8 mouse cellular contexts compared by ENCODE assay signal in genomic region chr3:89419981-89420380, GRCm38 (mm10). TPM values are rescaled to one million over a fixed set of nuclear protein-coding genes. Genes with fewer than 3 reads are reported as not detected.
DNase-seq lines count a peak whose midpoint lies in the region; ATAC-seq and TF ChIP-seq lines count a peak whose summit lies in the region.

No protein-coding gene starts in this region.

- H3K9ac ChIP-seq in heart, embryonic 14.5 days (ENCODE audit: low read length), result peak overlapping the region; percentile 84
- H3K9ac ChIP-seq in hindbrain, postnatal 0 days (replicated peaks; ENCODE audit: low read length), result peak overlapping the region; percentile 55; the same call in 1 of the 2 replicates
- H3K9ac ChIP-seq in midbrain, embryonic 11.5 days (ENCODE audit: low read length), result peak overlapping the region; percentile 73

- no peaks in the 10 kb centered on the region for H3K9me3 ChIP-seq in heart, embryonic 14.5 days (ENCODE audit: control insufficient read depth, low read length)
- H3K9me3 ChIP-seq in hindbrain, postnatal 0 days (ENCODE audit: low read length), result no peaks in the 10 kb centered on the region
- no peaks in the 10 kb centered on the region for H3K9me3 ChIP-seq in midbrain, embryonic 11.5 days (ENCODE audit: control insufficient read depth, low read length)

- peak overlapping the region; percentile 59 to 75 for H3K4me3 ChIP-seq in heart, embryonic 14.5 days (ENCODE audit: control insufficient read depth in 1 of 2, insufficient read depth in 1 of 2, low read depth in 1 of 2, low read length in 2 of 2)
- peak overlapping the region; percentile 70; the same call in 1 of the 2 replicates for H3K4me3 ChIP-seq in hindbrain, postnatal 0 days (ENCODE audit: low read length)
- peak overlapping the region; percentile 64 for H3K4me3 ChIP-seq in midbrain, embryonic 11.5 days (ENCODE audit: low read depth, low read length)

- DNase-seq in heart, postnatal 36 days, result no peak
- DNase-seq in NIH3T3 (ENCODE audit: low read depth), result peak; percentile 46
- no peak for DNase-seq in hindbrain, postnatal 0 days (ENCODE audit: low spot score)
- no peak for DNase-seq in midbrain, embryonic 11.5 days (ENCODE audit: low spot score, missing footprints)
- DNase-seq in frontal cortex, adult 2 months (ENCODE audit: extremely low spot score in 1 of 2, low spot score in 1 of 2), result no peak
- no peak for DNase-seq in B cell, adult 2 months
- DNase-seq in ovary, postnatal 14 days (ENCODE audit: low spot score), result no peak

- TF ChIP-seq CTCF in hindbrain, postnatal 0 days (IDR thresholded peaks at IDR 0.05; ENCODE audit: low read depth), result no peak

- H3K4me2 ChIP-seq in heart, embryonic 14.5 days (ENCODE audit: low read length), result peak overlapping the region; percentile 87
- H3K4me2 ChIP-seq in hindbrain, postnatal 0 days (ENCODE audit: low read depth, low read length), result peak overlapping the region; percentile 99
- peak overlapping the region; percentile 87 for H3K4me2 ChIP-seq in midbrain, embryonic 11.5 days

- intact Hi-C loops in heart, postnatal 36 days (cut with DNase I), result loop anchor here (2.0 kb wide), 1 partner anchor 17 kb away; the partner anchor contains the start of gene Pbxip1

- no peak for ATAC-seq in heart, embryonic 14.5 days (ENCODE audit: insufficient number of reproducible peaks, insufficient read depth, low FRiP score, low read depth)
- no peak for ATAC-seq in hindbrain, postnatal 0 days
- ATAC-seq in midbrain, embryonic 11.5 days (ENCODE audit: low FRiP score), result no peak

- H3K36me3 ChIP-seq in heart, embryonic 14.5 days (ENCODE audit: control insufficient read depth, insufficient read depth, low read length), result peaks cover 36% of the 10 kb centered on the region
- H3K36me3 ChIP-seq in hindbrain, postnatal 0 days (ENCODE audit: insufficient read depth, low read length), result peaks cover under 1% of the 10 kb centered on the region; the same call in 1 of the 2 replicates
- H3K36me3 ChIP-seq in midbrain, embryonic 11.5 days (ENCODE audit: control insufficient read depth, insufficient read depth, low read length), result peaks cover 8% of the 10 kb centered on the region; the same call in 1 of the 2 replicates

- peak overlapping the region; percentile 91 to 99 for H3K27ac ChIP-seq in heart, embryonic 14.5 days (replicated peaks in 1 of 2; ENCODE audit: control insufficient read depth in 1 of 2, insufficient read depth in 1 of 2, low read depth in 2 of 2, low read length in 2 of 2)
- H3K27ac ChIP-seq in hindbrain, postnatal 0 days, result peak overlapping the region; percentile 85
- no peak overlapping the region for H3K27ac ChIP-seq in midbrain, embryonic 11.5 days (ENCODE audit: low read depth, low read length)

- H3K27me3 ChIP-seq in heart, embryonic 14.5 days (ENCODE audit: control insufficient read depth, insufficient read depth, low read length), result no peaks in the 10 kb centered on the region
- H3K27me3 ChIP-seq in hindbrain, postnatal 0 days (ENCODE audit: insufficient read depth, low read length), result no peaks in the 10 kb centered on the region
- no peaks in the 10 kb centered on the region for H3K27me3 ChIP-seq in midbrain, embryonic 11.5 days (ENCODE audit: control insufficient read depth, insufficient read depth, low read length)

- peaks cover 14 to 41% of the 10 kb centered on the region in 2 experiments for H3K4me1 ChIP-seq in heart, embryonic 14.5 days (ENCODE audit: control insufficient read depth in 2 of 2, insufficient read depth in 2 of 2, low read length in 2 of 2)
- H3K4me1 ChIP-seq in hindbrain, postnatal 0 days (ENCODE audit: insufficient read depth, low read length), result peaks cover 14% of the 10 kb centered on the region
- peaks cover 32% of the 10 kb centered on the region for H3K4me1 ChIP-seq in midbrain, embryonic 11.5 days (ENCODE audit: control insufficient read depth, insufficient read depth, low read length)

- 8% methylated on average over 3 of the region's 3 CpGs for WGBS in heart, embryonic 14.5 days
- WGBS in hindbrain, postnatal 0 days, result 38% methylated on average over 3 of the region's 3 CpGs
- 42% methylated on average over 3 of the region's 3 CpGs for WGBS in midbrain, embryonic 11.5 days

RNA-seq across cellular contexts. Expression of gene Shc1, which starts 1.7 kb away (rescaled TPM):
- polyA plus RNA-seq in heart, embryonic 14.5 days (2014; fragmentation: Nextera tagmentation; extraction: Ambion mirVana), result 48.0 and 50.5 TPM in 2 replicates
- total RNA-seq in heart, postnatal 36 days (2021), result 10 to 100 TPM; 34.1 to 36.6 TPM
- total RNA-seq in hindbrain, postnatal 0 days (2014; rRNA removed), result 29.6 and 33.4 TPM in 2 replicates
- 12.8 and 13.9 TPM in 2 replicates for polyA plus RNA-seq in hindbrain, postnatal 0 days (2015; fragmentation: Nextera tagmentation; extraction: Ambion mirVana)
- polyA plus RNA-seq in midbrain, embryonic 11.5 days (2014; fragmentation: Nextera tagmentation; extraction: Ambion mirVana), result 23.4 and 26.2 TPM in 2 replicates
- 18.2 and 18.6 TPM in 2 replicates for polyA plus RNA-seq in frontal cortex, adult 2 months (2012; rRNA removed)

RNA-seq across cellular contexts. Expression of gene Cks1b, which starts 1.8 kb away (rescaled TPM):
- polyA plus RNA-seq in heart, embryonic 14.5 days (2014; fragmentation: Nextera tagmentation; extraction: Ambion mirVana), result 354 and 368 TPM in 2 replicates
- total RNA-seq in heart, postnatal 36 days (2021), result 1 to 10 TPM; 5.1 to 5.4 TPM
- 43.6 and 45.6 TPM in 2 replicates for total RNA-seq in hindbrain, postnatal 0 days (2014; rRNA removed)
- 103 and 107 TPM in 2 replicates for polyA plus RNA-seq in hindbrain, postnatal 0 days (2015; fragmentation: Nextera tagmentation; extraction: Ambion mirVana)
- 420 and 441 TPM in 2 replicates for polyA plus RNA-seq in midbrain, embryonic 11.5 days (2014; fragmentation: Nextera tagmentation; extraction: Ambion mirVana)
- polyA plus RNA-seq in frontal cortex, adult 2 months (2012; rRNA removed), result 7.1 TPM in 2 replicates

RNA-seq across cellular contexts. Expression of gene Flad1, which starts 8.3 kb away (rescaled TPM):
- 33.5 and 35.2 TPM in 2 replicates for polyA plus RNA-seq in heart, embryonic 14.5 days (2014; fragmentation: Nextera tagmentation; extraction: Ambion mirVana)
- 10 to 100 TPM; 44.0 to 55.1 TPM for total RNA-seq in heart, postnatal 36 days (2021)
- 32.1 and 40.7 TPM in 2 replicates for total RNA-seq in hindbrain, postnatal 0 days (2014; rRNA removed)
- polyA plus RNA-seq in hindbrain, postnatal 0 days (2015; fragmentation: Nextera tagmentation; extraction: Ambion mirVana), result 23.8 and 26.8 TPM in 2 replicates
- polyA plus RNA-seq in midbrain, embryonic 11.5 days (2014; fragmentation: Nextera tagmentation; extraction: Ambion mirVana), result 25.0 and 25.4 TPM in 2 replicates
- polyA plus RNA-seq in frontal cortex, adult 2 months (2012; rRNA removed), result 43.7 and 47.7 TPM in 2 replicates

RNA-seq across cellular contexts. Expression of gene Pygo2, which starts 10.0 kb away (rescaled TPM):
- polyA plus RNA-seq in heart, embryonic 14.5 days (2014; fragmentation: Nextera tagmentation; extraction: Ambion mirVana), result 24.3 and 27.8 TPM in 2 replicates
- 10 to 100 TPM; 13.8 to 16.6 TPM for total RNA-seq in heart, postnatal 36 days (2021)
- 74.1 and 74.7 TPM in 2 replicates for total RNA-seq in hindbrain, postnatal 0 days (2014; rRNA removed)
- 28.8 and 31.0 TPM in 2 replicates for polyA plus RNA-seq in hindbrain, postnatal 0 days (2015; fragmentation: Nextera tagmentation; extraction: Ambion mirVana)
- 47.2 and 52.5 TPM in 2 replicates for polyA plus RNA-seq in midbrain, embryonic 11.5 days (2014; fragmentation: Nextera tagmentation; extraction: Ambion mirVana)
- polyA plus RNA-seq in frontal cortex, adult 2 months (2012; rRNA removed), result 42.5 and 51.0 TPM in 2 replicates

RNA-seq across cellular contexts. Expression of gene Pbxip1, which starts 16.5 kb away (rescaled TPM):
- polyA plus RNA-seq in heart, embryonic 14.5 days (2014; fragmentation: Nextera tagmentation; extraction: Ambion mirVana), result 36.9 and 37.3 TPM in 2 replicates
- 10 to 100 TPM; 57.0 to 58.0 TPM for total RNA-seq in heart, postnatal 36 days (2021)
- total RNA-seq in hindbrain, postnatal 0 days (2014; rRNA removed), result 22.5 and 33.6 TPM in 2 replicates
- polyA plus RNA-seq in hindbrain, postnatal 0 days (2015; fragmentation: Nextera tagmentation; extraction: Ambion mirVana), result 28.5 and 31.3 TPM in 2 replicates
- 7.5 and 8.3 TPM in 2 replicates for polyA plus RNA-seq in midbrain, embryonic 11.5 days (2014; fragmentation: Nextera tagmentation; extraction: Ambion mirVana)
- polyA plus RNA-seq in frontal cortex, adult 2 months (2012; rRNA removed), result 34.8 and 38.9 TPM in 2 replicates

Comparison
In these comparisons a context has a peak if more than half of its experiments do, and no peak if none do; other contexts are left out.
1. RNA of gene Cks1b, which starts 1.8 kb away (polyA plus RNA-seq): 420 to 441 TPM in midbrain, embryonic 11.5 days, 354 to 368 TPM in heart, embryonic 14.5 days and 103 to 107 TPM in hindbrain, postnatal 0 days; 7.1 TPM in frontal cortex, adult 2 months; every median in the first group is over 10 times any median in the second.
2. Peak in every context shown above with its lines, with median percentiles within 50 percentile points of each other: H3K4me2 ChIP-seq, H3K4me3 ChIP-seq and H3K9ac ChIP-seq.